Mouse (Mus musculus) ES-E14 (cell line): ENCODE measurements around the gene Kdf1. TPM values are rescaled to one million over a fixed set of nuclear protein-coding genes. Genes with fewer than 3 reads are reported as not detected.

Source experiments
- DNase-seq: peaks from one replicate; pipeline ENCODE4 v3.0.0-alpha.2; 2013; ENCODE audit warnings: low read depth, low spot score
- H3K27ac ChIP-seq: 2 replicates; pipeline ENCODE4 v1.5.1; 2012; ENCODE audit warnings: low read depth, mild to moderate bottlenecking, low read length, moderate library complexity, mixed read lengths; ENCODE audit not compliant: poor library complexity, insufficient read depth, severe bottlenecking
- H3K36me3 ChIP-seq: 2 replicates; pipeline ENCODE4 v1.6.1; 2012; ENCODE audit warnings: mild to moderate bottlenecking, low read length, moderate library complexity, mixed read lengths; ENCODE audit not compliant: control insufficient read depth, poor library complexity, insufficient read depth, severe bottlenecking
- H3K4me1 ChIP-seq, 2 experiments: fragments of 150-350 bp in 1 of 2; sonication (generic) in 1 of 2; 2 replicates each; pipeline ENCODE4 v1.6.1; 2012; ENCODE audit warnings: low read length in 2 of 2, mild to moderate bottlenecking in 1 of 2, mixed read lengths in 1 of 2; ENCODE audit not compliant: control insufficient read depth in 2 of 2, insufficient read depth in 2 of 2, poor library complexity in 1 of 2
- H3K4me3 ChIP-seq, 2 experiments: fragments of 150-350 bp in 1 of 2; sonication (generic) in 1 of 2; 2 replicates each; pipeline ENCODE4 v1.5.1; 2012; ENCODE audit warnings: low read length in 2 of 2, low read depth in 1 of 2, mild to moderate bottlenecking in 1 of 2, mixed read lengths in 1 of 2; ENCODE audit not compliant: insufficient read depth in 1 of 2, poor library complexity in 1 of 2, severe bottlenecking in 1 of 2
- H3K9ac ChIP-seq: 2 replicates; pipeline ENCODE4 v1.6.1; 2012; ENCODE audit warnings: low read depth, mild to moderate bottlenecking, low read length, mixed read lengths; ENCODE audit not compliant: poor library complexity, insufficient read depth, severe bottlenecking
- H3K9me3 ChIP-seq: fragments of 150-350 bp; sonication (generic); 2 replicates; pipeline ENCODE4 v1.6.1; 2012; ENCODE audit warnings: low read depth, mild to moderate bottlenecking, low read length; ENCODE audit not compliant: control insufficient read depth, insufficient read depth
- CHD2 ChIP-seq: IDR thresholded peaks from 2 replicates; pipeline ENCODE4 v1.6.1; 2014; ENCODE audit warnings: mild to moderate bottlenecking, low read depth, low read length, inconsistent platforms
- HCFC1 ChIP-seq: IDR thresholded peaks from 2 replicates; pipeline ENCODE4 v1.6.1; 2012; ENCODE audit warnings: low read length, inconsistent platforms, borderline replicate concordance; ENCODE audit not compliant: insufficient read depth
- MAFK ChIP-seq: IDR thresholded peaks from 2 replicates; pipeline ENCODE4 v1.6.1; 2014; ENCODE audit warnings: mild to moderate bottlenecking, low read depth, low read length, inconsistent platforms; ENCODE audit not compliant: insufficient read depth
- ZC3H11A ChIP-seq: IDR thresholded peaks from 2 replicates; pipeline ENCODE4 v1.6.1; 2012; ENCODE audit warnings: low read depth, mild to moderate bottlenecking, inconsistent platforms, low read length, borderline replicate concordance
- ZNF384 ChIP-seq: IDR thresholded peaks from 2 replicates; pipeline ENCODE4 v1.6.1; 2012; ENCODE audit warnings: low read depth, low read length, inconsistent platforms
- in situ Hi-C, 2 experiments: fragments of 600-800 bp; cut with MboI; formaldehyde crosslinking; loops; one replicate each; pipeline ENCODE4 v1.15.1; 2025; ENCODE audit warnings: low sequenced_read_pairs in 2 of 2, inconsistent platforms in 1 of 2; ENCODE audit not compliant: unreplicated experiment in 2 of 2
- total RNA-seq: library from RNA; depleted of rRNA; stranded (reverse); fragments of 300-350 nt; gene quantifications from 2 replicates; pipeline ENCODE4 v1.2.3, GENCODE M21; 2012

Gene Kdf1
- total RNA-seq, 1 experiment, result 3.4 TPM

DNA sequence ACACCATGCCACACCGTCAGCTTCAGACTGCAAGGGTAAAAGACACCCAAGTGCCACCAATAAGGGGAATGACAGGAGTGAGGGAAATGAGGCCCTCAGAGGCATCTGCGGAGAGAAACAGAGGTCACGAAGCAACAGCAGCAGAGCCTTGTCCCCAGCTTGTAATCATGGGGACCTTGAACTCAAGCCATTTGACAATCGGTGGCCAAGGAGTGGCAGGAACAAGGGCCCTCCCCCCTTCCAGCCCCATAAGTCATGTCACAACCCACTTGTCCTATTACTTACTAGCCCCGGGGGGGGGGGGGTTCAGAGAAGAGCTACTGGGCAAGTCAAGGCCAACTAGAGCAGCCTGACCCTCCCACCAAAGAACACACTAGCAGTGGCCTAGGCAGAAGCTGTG, 17.9 kb downstream of the Kdf1 start:
- Histone ChIP-seq H3K9ac (no peak overlapping the region), H3K36me3 (peaks cover 75% of the 10 kb centered on the region), H3K9me3 (no peaks in the 10 kb centered on the region), H3K27ac (no peak overlapping the region), H3K4me1 (peaks cover 0 to 8% of the 10 kb centered on the region in 2 experiments; a peak in 1 of 4 replicates), H3K4me3 (no peak overlapping the region)
- DNase-seq, result no peak
- TF ChIP-seq ZC3H11A (no peak), ZNF384 (no peak), HCFC1 (no peak), CHD2 (no peak), MAFK (no peak)
- in situ Hi-C loops, result no loop called here

DNA sequence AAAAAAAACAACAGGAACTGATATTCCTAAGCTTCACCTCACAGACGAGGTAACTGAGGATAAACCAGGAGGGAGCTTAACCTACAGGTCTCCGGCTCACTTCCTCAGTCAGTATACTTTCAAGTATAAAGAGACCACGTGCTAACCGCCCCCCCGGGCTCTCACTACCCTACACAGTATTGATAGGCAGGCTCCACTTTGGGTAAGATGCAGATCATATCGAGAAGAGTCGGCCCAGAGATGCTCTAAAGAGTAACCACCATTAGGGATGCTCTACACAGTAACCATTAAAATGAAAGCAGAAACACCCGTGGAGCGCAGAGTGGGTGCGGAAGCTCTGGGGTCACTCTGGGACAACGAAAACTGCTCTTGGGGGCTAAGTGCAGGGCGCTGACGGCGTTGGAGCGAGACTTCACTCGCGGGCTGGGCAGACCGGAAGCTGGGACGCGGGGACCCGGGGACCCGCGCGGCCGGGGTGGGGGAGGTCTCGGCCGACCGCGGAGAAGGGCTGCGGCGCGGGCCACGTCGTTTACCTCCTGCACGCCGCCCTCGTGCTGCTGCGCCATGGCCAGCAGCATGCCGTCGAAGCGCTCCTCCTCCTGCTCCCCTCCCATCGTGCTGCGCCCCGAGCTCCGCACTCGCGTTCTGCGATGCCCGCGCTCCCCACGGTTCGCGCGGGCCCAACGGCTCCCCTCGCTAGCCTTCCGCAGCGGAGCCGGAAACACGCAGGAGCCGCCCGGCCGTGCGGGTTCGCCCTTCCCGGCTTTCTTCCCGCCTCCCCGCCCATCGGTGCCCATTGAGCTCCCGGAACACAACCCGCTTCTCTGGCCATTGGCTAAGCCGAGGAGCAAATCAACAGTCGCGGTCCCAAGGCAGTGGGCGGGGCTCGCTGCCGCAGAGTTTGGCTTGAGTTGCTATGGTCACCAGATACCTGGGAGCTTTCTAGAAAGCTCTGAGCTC, 26.8 kb downstream of the Kdf1 start, which contains the start of gene Nudc:
Gene Nudc (minus strand): TSS at position 725 of the 960 bp plus-strand sequence.
- peak within 1 kb of the TSS; percentile 93 for H3K9ac ChIP-seq
- peaks cover 32% of the 10 kb centered on the region for H3K36me3 ChIP-seq
- peak; percentile 97 for DNase-seq
- no peaks in the 10 kb centered on the region for H3K9me3 ChIP-seq
- peaks cover 2 to 12% of the 10 kb centered on the region in 2 experiments; a peak in 2 of 4 replicates for H3K4me1 ChIP-seq
- H3K4me3 ChIP-seq, result peak within 1 kb of the TSS; percentile 90 to 100
- H3K27ac ChIP-seq, result peak within 1 kb of the TSS; percentile 65
- in situ Hi-C loops, result no loop called here
- TF ChIP-seq MAFK (no peak), ZC3H11A (no peak), ZNF384 (no peak), HCFC1 (peak; percentile 67; the same call in 1 of the 2 replicates), CHD2 (no peak)

DNA sequence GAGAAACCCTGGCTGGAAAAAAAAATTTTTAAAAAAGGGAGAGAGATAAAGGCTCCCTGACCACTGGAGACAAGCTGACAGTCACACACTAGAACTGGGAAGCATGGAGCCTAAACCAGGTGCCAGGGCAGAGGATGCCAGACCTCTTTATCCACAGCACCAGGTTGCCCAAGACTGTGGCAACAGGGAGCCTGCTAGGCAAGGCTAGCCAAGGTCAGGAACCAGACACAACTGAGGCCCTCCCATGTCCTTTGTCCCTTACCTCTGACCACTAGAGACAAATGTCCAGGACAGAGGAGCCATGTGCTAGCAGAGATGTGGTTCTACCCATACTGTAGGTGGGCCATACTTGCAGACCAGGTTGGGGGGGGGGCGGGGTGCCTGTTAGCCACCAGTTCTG, 33.3 kb downstream of the Kdf1 start:
- H3K36me3 ChIP-seq, result no peaks in the 10 kb centered on the region
- no peak overlapping the region for H3K9ac ChIP-seq
- TF ChIP-seq CHD2, result no peak
- TF ChIP-seq HCFC1, result no peak
- TF ChIP-seq ZNF384, result no peak
- no peak for TF ChIP-seq MAFK
- TF ChIP-seq ZC3H11A, result no peak
- H3K27ac ChIP-seq, result no peak overlapping the region
- H3K4me3 ChIP-seq, result no peak overlapping the region
- in situ Hi-C loops, result no loop called here
- H3K9me3 ChIP-seq, result no peaks in the 10 kb centered on the region
- no peak for DNase-seq
- peaks cover 0 to 6% of the 10 kb centered on the region in 2 experiments; a peak in 1 of 4 replicates for H3K4me1 ChIP-seq

DNA sequence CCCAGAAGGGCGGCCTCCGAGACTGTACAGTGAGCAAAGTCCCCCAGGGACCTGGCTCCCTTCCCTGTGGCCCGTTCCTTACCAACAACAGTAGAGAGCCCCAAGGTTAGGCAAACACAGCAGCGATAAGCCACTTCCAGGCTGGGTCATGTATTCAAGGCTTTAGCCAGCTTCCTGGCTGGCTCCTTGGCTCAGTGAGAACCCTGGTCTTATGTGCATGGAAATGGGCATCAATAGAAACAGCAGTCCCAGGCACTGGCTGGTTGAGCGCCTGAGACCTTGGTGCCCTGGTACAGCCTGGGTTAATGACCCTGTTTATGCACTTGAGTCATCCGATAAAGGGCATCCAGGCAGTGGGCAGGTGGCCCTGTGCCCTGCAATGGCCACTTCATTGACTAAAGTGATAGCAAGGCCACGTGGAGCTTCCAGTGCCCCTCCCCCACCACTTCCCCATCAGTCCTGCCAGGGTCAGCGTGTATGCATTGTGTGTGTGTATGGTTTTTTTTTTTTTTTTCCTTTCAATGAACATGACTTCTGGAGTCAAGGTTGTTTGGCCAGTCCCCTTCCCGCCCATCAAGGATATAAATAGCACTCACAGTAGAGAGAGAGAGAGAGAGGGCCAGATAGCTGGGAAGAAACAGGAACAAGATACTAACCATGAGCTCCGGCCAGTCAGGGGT, 34.1 kb downstream of the Kdf1 start, which contains the start of gene Nr0b2:
Gene Nr0b2 (plus strand): TSS at position 609 of the 680 bp plus-strand sequence.
- TF ChIP-seq HCFC1 (no peak), ZNF384 (peak; percentile 37; the same call in 1 of the 2 replicates), CHD2 (no peak), MAFK (no peak), ZC3H11A (no peak)
- Histone ChIP-seq H3K27ac (no peak within 1 kb of the TSS), H3K4me1 (peaks cover 0 to 6% of the 10 kb centered on the region in 2 experiments; a peak in 1 of 4 replicates), H3K9ac (0 out of 2 replicates have a peak within 1 kb of the TSS, but pooled peaks have one; percentile 44), H3K9me3 (no peaks in the 10 kb centered on the region), H3K4me3 (peak within 1 kb of the TSS; percentile 16 to 50; a peak in 3 of 4 replicates), H3K36me3 (no peaks in the 10 kb centered on the region)
- in situ Hi-C loops, result no loop called here
- DNase-seq, result no peak
